Mouse (Mus musculus) left cerebral cortex, adult 2 months (tissue): ENCODE data around the gene Itsn1. TPM values are rescaled to one million over a fixed set of nuclear protein-coding genes. Genes with fewer than 3 reads are reported as not detected.

ENCODE experiments used
- DNase-seq, 2 experiments: peaks; one replicate each; pipeline ENCODE4 v3.0.0; 2021 to 2022; ENCODE audit warnings: low spot score in 2 of 2, mixed read lengths in 1 of 2; ENCODE audit errors: extremely low spot score in 1 of 2
- H3K27ac ChIP-seq: fragments of 200-600 bp; 2 replicates; pipeline ENCODE4 v1.8.1; 2022
- H3K4me3 ChIP-seq: fragments of 200-600 bp; 2 replicates; pipeline ENCODE4 v1.8.1; 2022
- CTCF ChIP-seq: fragments of 200-600 bp; IDR thresholded peaks from 2 replicates; pipeline ENCODE4 v1.8.1; 2022; ENCODE audit warnings: antibody characterized with exemption, mild to moderate bottlenecking, moderate library complexity
- intact Hi-C: fragments of 180-260 bp; cut with DNase I; formaldehyde crosslinking; loops from one replicate; pipeline ENCODE4 v1.15.1; 2025
- total RNA-seq, 2 experiments: library from RNA; stranded (reverse); gene quantifications; 2 replicates each; pipeline ENCODE4 v1.2.3; 2021

The Itsn1 gene
- total RNA-seq, 2 experiments from 2014 or later = 133 to 156 TPM

- TF ChIP-seq CTCF = no peak
- intact Hi-C loops = no loop called here
- Histone ChIP-seq H3K4me3 (no peak overlapping the region), H3K27ac (no peak overlapping the region)
- no peak for DNase-seq
These were observed 162.1 kb downstream of the Itsn1 start for GRCm38 (mm10) chr16:91891218-91891617.

DNA sequence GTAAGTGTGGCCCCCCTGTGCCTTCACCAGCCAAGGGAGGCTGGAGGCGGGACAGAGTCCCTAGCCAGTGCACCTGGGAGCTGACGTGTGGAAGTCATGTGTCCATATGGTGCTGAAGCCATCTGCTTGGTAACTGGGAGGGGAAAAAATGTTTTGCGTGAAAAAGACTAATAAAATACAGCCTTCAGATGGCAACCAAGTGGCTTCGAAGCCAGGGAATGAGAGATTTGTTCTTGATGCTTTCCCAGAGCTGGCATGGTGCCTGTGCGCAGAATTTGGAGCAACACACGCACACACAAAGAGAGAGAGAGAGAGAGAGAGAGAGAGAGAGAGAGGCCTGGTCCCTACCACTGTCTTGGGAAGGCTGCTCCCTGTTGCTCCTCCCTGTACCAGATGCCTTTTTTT lies 167.3 kb downstream of the Itsn1 start:
- DNase-seq = peak; percentile 47 to 55
- intact Hi-C loops = no loop called here
- no peak for TF ChIP-seq CTCF
- Histone ChIP-seq H3K27ac (peak overlapping the region; percentile 63; the same call in 1 of the 2 replicates), H3K4me3 (no peak overlapping the region)

DNA sequence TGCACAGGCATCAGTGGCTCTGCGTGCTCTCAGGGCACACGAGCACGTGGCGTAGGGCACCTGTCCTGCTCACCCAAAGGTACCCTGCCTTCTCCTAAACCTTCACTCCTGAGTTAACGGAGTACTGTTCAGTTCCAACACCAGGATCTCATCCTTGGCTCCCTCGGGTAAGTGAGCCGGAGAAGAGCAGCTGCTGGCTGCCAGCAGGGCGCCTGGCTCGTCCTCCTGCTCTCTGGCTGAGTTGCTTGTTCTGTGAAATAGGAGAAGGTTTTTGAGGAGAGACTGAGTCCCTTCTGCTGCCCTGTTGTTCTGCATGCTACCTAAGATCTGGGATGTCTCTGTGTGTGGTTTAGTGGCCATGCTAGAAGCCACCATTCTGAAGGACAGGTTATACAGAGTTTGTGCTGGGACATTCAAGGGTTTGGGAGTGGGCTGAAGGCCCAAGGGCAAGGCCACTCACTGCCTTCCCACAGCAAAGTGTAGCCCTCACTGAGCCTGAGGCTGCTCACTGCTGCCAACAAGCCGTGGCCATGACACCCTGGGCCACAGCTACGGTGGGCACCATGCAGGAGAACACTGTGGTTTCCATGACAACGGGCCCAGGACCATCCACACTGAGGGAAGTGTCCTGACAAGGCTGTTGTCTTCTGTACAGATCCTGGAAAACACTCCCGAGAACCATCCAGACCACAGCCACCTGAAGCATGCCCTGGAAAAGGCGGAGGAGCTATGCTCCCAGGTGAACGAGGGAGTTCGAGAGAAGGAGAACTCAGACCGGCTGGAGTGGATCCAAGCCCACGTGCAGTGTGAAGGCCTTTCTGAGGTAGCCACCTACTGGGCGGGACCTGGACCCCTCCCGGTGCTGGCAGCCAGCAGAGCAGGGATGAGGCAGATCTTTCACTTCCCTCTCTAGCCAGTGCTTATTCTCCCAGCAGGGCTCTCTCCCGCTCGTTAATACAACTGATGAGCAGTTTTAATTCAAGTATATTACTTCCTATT lies 170.1 kb downstream of the Itsn1 start:
- intact Hi-C loops = no loop called here
- no peak for DNase-seq
- peak overlapping the region; percentile 32; the same call in 1 of the 2 replicates for H3K27ac ChIP-seq

GRCm38 (mm10) chr16:91900274-91900673 lies 171.2 kb downstream of the Itsn1 start:
- TF ChIP-seq CTCF = no peak
- Histone ChIP-seq H3K27ac (no peak overlapping the region), H3K4me3 (no peak overlapping the region)
- DNase-seq = no peak
- intact Hi-C loops = no loop called here

More for the DNA sequence above, 170.1 kb downstream of the Itsn1 start:
- TF ChIP-seq CTCF = no peak
- no peak overlapping the region for H3K4me3 ChIP-seq

DNA sequence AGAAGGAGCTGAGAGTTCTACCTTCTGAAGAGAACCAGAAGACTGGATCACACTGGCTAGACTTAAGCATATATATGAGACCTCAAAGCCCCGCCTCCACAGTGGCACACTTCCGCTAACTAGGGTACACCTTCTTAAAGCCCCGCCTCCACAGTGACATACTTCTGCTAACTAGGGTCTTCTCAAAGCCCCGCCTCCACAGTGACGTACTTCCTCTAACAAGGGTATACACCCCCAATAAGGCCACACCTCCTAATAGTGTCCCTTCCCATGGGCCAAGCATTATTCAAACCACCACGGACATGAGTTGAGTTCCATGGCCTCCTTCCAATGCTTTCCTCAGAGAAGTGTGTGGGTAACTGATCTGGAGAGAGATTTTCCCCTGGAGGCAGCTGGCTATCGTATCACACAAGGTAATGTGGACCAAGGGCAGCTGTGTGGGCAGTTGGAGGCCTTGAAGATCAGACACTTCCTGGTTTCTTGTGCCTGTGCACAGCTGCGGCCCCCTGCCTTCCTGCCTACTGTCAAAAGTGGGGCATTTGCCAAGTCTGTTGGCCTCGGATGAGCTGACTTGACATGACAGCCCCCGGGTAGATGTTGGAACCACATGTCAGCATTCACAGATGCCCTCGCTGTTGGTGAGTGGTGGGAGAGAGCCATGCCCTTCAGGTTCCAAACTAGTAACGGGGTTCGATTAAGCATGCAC lies 174.9 kb downstream of the Itsn1 start:
- Histone ChIP-seq H3K4me3 (no peak overlapping the region), H3K27ac (no peak overlapping the region)
- intact Hi-C loops = no loop called here
- no peak for TF ChIP-seq CTCF
- no peak for DNase-seq

DNA sequence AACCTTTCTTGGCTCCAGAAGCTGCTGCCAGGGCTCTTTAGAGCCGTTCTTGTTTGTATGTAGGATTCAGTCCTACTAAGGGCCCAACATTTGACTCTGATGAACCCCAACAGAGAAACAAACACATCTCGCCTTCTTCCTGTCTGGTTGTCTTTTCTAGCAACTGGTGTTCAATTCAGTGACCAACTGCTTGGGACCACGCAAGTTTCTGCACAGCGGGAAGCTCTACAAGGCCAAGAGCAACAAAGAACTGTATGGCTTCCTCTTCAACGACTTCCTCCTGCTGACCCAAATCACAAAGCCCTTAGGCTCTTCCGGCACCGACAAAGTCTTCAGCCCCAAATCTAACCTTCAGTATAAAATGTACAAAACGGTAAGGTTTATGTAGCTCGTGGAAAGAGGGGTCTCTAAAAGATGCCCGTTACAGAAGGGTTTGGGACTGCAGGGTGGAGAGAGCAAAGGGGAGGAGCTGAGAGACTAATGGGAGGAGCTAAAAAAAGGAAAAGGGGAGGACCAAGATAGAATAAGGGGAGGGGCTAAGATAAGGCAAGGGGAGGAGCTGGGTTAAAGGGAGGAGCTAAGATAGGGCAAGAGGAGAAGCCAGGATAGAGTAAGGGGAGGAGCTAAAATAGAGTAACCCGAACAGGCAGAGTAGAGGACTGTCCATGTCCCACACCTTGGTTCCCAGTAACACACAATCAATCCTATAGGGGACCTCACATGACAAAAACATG lies 176.2 kb downstream of the Itsn1 start:
- no peak overlapping the region for H3K27ac ChIP-seq
- no peak for TF ChIP-seq CTCF
- intact Hi-C loops = no loop called here
- no peak overlapping the region for H3K4me3 ChIP-seq
- no peak for DNase-seq

DNA sequence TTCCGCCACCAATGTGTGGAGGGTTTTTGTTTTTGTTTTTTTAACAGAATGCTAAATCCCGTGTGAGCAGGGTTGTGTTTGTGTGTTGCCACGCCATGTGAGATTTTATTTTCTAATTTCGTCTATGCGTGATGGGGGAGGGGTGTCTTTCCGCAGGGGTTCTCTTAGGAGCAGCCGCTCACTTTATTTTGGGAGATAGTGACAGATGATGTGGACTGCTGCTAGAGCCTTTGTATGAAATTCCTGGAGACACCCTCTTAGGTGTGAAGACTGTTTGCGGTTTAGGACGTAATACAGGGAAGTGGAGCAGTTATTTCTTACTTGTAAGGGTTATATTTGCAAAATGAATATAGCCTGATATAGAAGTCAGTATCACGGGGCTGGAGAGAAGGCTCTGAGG lies 176.9 kb downstream of the Itsn1 start:
- no peak overlapping the region for H3K4me3 ChIP-seq
- DNase-seq = no peak
- intact Hi-C loops = no loop called here
- no peak overlapping the region for H3K27ac ChIP-seq
- no peak for TF ChIP-seq CTCF

- intact Hi-C loops = no loop called here
- no peak for TF ChIP-seq CTCF
- DNase-seq = no peak
- Histone ChIP-seq H3K27ac (no peak overlapping the region), H3K4me3 (no peak overlapping the region)
These were observed 177.6 kb downstream of the Itsn1 start for GRCm38 (mm10) chr16:91906672-91907071.

DNA sequence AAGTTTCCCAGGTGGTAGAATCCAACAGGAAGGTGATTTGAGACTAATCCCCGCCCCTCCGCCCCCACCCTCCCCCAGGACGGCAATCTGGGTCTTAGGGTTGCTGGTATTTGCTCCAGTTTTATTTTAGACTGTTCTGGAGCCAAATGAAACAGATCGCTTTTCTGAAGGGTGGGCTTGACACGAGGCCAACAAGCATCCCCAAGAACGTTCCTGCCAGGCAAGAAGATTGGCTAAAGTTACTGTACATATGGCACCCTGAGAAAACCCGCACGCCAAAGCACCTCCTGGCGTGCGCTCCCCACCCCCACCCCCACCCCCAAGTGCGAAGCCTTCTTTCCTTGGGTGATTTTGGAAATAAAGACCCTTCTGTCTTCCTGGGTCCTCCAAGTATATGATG lies 178.1 kb downstream of the Itsn1 start:
- Histone ChIP-seq H3K27ac (no peak overlapping the region), H3K4me3 (no peak overlapping the region)
- intact Hi-C loops = no loop called here
- no peak for DNase-seq
- no peak for TF ChIP-seq CTCF

DNA sequence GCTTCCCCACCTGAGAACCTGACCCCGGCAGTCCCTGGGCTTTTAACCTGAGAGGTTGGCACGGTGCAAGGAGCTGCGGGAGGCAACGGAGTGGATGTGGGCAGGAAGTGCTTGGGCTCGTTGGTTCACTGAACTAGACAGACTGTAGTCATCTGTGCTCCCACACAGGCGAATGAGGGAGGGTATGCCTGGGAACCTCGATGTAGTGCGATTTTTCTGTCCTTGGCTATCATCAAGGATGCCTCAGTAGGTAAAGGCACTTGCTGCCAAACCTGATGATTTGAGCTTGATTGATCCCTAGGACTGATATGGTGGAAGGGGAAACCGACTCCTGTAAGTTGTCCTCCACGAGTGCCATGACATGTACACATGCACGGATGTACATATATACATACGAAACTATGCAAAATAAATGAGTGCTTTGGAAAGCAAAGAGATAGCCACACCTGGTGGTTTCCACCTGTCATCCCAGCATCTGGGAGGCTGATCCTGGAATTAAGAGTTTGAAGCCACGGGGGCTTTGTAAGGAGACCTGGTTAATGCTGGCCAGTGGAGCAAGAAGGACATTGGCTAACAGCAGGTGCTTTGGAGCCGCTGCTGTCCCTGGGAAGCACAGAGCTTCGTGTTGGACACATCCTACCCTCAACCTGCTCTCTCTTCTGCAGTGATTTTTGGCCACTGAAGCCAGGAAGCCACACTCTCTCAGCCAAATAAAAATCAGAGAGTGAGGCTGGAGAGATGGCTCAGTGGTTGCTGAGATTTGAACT lies 180.7 kb downstream of the Itsn1 start:
- no peak overlapping the region for H3K27ac ChIP-seq
- DNase-seq = no peak
- TF ChIP-seq CTCF = no peak
- intact Hi-C loops = no loop called here
- no peak overlapping the region for H3K4me3 ChIP-seq

GRCm38 (mm10) chr16:91917631-91918096 lies 188.6 kb downstream of the Itsn1 start:
- intact Hi-C loops = loop anchor here (2.0 to 5.0 kb wide), 2 partner anchors 189 to 220 kb away; partner anchors contain the start of genes Cryzl1 and Itsn1
- peak; percentile 79 to 89 for DNase-seq
- TF ChIP-seq CTCF = peak; percentile 94
- Histone ChIP-seq H3K27ac (peak overlapping the region; percentile 71), H3K4me3 (peak overlapping the region; percentile 52)
